Mouse (Mus musculus): ENCODE data around the gene Cfap97d1. TPM values are rescaled to one million over a fixed set of nuclear protein-coding genes. Genes with fewer than 3 reads are reported as not detected.

Cfap97d1 gene
- polyA plus RNA-seq, 1 experiment, result not detected

DNA sequence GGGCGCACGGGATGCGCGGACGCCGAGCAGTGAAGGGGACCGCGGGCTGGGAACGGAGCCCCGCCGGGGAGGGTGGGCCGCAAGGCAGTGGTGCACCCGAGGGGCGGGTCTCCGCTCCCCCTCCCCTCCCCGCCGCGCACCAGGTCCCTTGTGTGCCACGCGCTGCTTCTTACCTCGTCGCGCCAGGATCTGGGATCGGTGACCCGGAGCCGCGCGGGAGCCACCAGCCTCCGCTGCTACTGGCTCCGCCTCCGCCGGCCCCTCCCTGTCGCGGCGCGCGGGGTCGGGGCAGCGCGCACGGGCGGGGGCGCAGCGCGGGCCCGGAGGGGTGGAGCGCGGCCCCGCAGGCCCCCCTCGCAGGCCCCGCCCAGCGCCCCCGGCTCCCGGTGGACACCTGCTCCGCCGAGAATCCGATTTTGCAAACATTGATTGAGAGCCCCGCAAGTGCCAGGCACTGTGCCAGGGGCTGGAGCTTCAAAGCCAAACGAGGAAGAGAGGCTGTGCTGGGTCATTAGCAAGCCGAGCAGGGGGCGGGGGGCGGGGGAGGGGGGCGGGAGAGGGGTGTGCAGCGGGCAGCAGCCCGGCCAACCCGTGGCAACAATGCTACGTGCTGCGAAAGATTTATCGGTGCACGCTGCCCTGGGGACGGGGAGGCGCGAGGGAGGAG, 42.7 kb downstream of the Cfap97d1 start:
- DNase-seq (ENCODE audit: low read depth), result peak; percentile 97
- TF ChIP-seq POLR2A (IDR thresholded peaks at IDR 0.05; ENCODE audit: borderline replicate concordance, extremely low read depth, insufficient read depth, insufficient read length, poor library complexity, severe bottlenecking) (peak; percentile 40; the same call in 1 of the 2 replicates), CTCF (IDR thresholded peaks at IDR 0.05; ENCODE audit: borderline replicate concordance, extremely low read depth, insufficient read depth, insufficient read length) (no peak)

DNA sequence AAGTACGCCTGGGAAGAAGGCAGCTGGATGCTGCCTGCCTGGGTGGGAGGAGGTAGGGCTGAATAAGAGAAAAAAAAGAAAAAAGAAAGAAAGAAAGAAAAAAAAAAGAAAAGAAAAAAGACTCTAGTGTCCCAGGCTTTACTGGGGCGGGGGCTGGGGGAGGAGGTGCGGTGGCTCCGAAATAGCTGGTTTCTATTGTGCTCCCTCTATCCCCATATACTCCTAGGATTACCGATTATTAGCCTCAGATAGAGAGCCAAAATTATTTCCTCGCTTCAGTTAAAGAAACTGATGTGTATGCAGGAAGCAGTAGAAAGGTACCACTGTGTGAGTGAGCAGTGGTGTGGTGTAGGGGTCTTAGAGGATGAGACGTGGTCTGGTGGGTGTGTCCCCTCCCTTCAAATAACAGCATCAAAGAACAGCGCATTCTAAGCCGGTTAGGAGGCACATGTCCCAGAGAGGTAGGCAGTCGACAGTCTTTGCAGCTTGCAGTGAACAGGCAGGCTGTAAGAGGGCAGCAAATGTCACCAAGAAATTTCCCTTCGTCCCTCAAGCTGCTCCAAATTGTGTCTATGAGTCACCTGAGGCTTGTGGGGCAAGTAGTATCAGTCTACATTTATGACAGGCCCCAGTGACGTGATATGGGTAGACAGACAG, 43.4 kb downstream of the Cfap97d1 start:
- TF ChIP-seq CTCF (IDR thresholded peaks at IDR 0.05; ENCODE audit: borderline replicate concordance, extremely low read depth, insufficient read depth, insufficient read length) (0 out of 2 replicates have a peak, but pooled peaks have one; percentile 8), POLR2A (IDR thresholded peaks at IDR 0.05; ENCODE audit: borderline replicate concordance, extremely low read depth, insufficient read depth, insufficient read length, poor library complexity, severe bottlenecking) (no peak; the same call in 1 of the 2 replicates)
- peak; percentile 79 for DNase-seq (ENCODE audit: low read depth)

DNA sequence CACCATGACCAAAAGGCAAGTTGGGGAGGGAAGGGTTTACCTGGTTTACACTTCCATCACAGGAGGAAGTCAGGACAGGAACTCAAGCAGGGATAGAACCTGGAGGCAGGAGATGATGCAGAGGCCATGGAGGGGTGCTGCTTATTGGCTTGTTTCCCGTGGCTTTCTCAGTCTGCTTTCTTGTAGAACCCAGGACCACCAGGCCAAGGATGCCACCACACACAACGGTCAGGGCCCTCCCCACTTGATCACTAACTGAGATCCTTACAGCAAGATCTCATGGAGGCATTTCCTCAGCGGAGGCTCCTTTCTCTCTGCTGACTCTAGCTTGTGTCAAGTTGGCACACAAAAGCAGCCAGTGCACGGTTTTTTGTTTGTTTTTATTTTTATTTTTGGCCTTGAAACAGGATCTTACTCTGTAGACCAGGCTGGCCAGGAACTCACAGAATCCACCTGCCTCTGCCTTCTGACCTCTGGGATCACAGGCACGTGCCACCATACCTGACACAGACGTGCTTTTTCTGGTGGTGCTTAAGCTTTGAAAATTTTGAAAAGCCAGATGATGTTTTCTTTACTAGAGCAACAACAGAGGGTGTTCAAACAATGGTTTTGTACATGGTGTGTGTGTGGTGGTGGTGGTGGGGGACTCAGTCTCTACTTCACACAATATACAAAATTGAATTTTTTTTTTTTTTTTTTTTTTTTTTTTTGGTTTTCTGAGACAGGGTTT, 44.2 kb downstream of the Cfap97d1 start, which contains the start of gene Mpp3:
Mpp3 (minus strand) TSS at position 375 of the 730 bp plus-strand sequence.
- DNase-seq (ENCODE audit: low read depth), result no peak
- no peak for TF ChIP-seq POLR2A (IDR thresholded peaks at IDR 0.05; ENCODE audit: borderline replicate concordance, extremely low read depth, insufficient read depth, insufficient read length, poor library complexity, severe bottlenecking)

DNA sequence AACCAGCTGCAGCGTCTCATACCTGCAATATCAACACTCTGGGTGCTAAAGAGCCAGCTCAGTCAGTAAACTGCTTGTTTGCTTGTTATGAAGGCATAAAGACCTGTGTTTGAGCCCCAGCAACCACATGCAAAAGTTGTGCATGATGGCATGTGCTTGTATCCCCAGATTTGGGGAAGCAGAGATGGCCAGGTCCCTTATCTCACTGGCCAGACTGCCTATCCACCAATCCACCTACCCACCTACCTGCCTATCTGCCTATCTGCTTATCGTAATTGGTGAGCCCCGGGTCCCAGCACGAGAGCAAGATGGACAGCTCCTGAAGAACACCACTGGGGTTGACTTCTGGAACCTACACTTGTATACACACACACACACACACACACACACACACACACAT, 45.2 kb downstream of the Cfap97d1 start:
- no peak for DNase-seq (ENCODE audit: low read depth)
- TF ChIP-seq POLR2A (IDR thresholded peaks at IDR 0.05; ENCODE audit: borderline replicate concordance, extremely low read depth, insufficient read depth, insufficient read length, poor library complexity, severe bottlenecking), result no peak
- no peak for TF ChIP-seq CTCF (IDR thresholded peaks at IDR 0.05; ENCODE audit: borderline replicate concordance, extremely low read depth, insufficient read depth, insufficient read length)

GRCm38 (mm10) chr11:102029966-102030365, 45.9 kb downstream of the Cfap97d1 start:
- no peak for DNase-seq (ENCODE audit: low read depth)

DNA sequence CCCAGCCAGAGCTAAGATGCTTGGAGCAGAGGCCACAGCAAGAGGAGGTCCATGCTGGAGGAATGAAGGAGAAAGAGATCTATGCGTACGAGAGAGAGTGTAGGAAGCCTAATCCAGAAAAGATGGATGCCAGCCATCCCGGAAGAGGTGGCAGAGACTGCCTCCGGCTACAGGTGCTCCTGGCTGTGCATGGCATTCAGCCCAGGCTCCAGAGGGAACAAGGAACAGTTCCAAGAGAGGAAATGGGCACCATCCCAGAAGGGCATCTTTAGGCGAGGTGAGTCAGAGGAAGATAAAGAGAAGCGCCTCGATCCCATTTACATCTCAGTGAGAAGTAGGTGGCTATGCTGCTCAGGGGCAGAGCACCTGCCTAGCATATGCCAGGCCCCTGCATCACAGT, 47.1 kb downstream of the Cfap97d1 start:
- TF ChIP-seq POLR2A (IDR thresholded peaks at IDR 0.05; ENCODE audit: borderline replicate concordance, extremely low read depth, insufficient read depth, insufficient read length, poor library complexity, severe bottlenecking) (no peak), CTCF (IDR thresholded peaks at IDR 0.05; ENCODE audit: borderline replicate concordance, extremely low read depth, insufficient read depth, insufficient read length) (no peak)
- peak; percentile 65 for DNase-seq (ENCODE audit: low read depth)

More at GRCm38 (mm10) chr11:102029966-102030365, 45.9 kb downstream of the Cfap97d1 start:
- TF ChIP-seq CTCF (IDR thresholded peaks at IDR 0.05; ENCODE audit: borderline replicate concordance, extremely low read depth, insufficient read depth, insufficient read length), result peak; percentile 7; the same call in 1 of the 2 replicates
- TF ChIP-seq POLR2A (IDR thresholded peaks at IDR 0.05; ENCODE audit: borderline replicate concordance, extremely low read depth, insufficient read depth, insufficient read length, poor library complexity, severe bottlenecking), result no peak

- DNase-seq (ENCODE audit: low read depth), result no peak
- TF ChIP-seq CTCF (IDR thresholded peaks at IDR 0.05; ENCODE audit: borderline replicate concordance, extremely low read depth, insufficient read depth, insufficient read length), result no peak
Observed at GRCm38 (mm10) chr11:102033055-102033591, 49.0 kb downstream of the Cfap97d1 start.

DNA sequence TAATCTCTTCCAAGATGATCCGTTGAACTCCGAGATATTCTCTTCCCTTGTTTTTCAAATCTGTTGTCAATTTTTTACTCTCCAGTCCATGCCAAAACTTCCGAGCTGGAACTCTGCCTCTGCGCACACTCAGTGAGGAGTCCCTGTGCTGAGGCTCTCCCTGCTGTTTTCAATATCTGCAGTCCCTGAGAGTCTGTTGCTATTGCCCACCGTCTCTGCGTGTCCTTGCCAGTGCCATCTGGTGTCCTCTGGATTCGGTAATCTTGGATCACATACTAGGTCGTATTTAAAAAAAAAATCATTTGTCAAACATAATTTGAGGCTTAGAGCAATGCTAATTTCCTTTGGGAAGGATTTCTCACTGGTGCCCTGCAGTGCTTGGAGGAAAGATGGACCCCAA, 50.8 kb downstream of the Cfap97d1 start:
- DNase-seq (ENCODE audit: low read depth), result peak; percentile 71
- no peak for TF ChIP-seq POLR2A (IDR thresholded peaks at IDR 0.05; ENCODE audit: borderline replicate concordance, extremely low read depth, insufficient read depth, insufficient read length, poor library complexity, severe bottlenecking)
- TF ChIP-seq CTCF (IDR thresholded peaks at IDR 0.05; ENCODE audit: borderline replicate concordance, extremely low read depth, insufficient read depth, insufficient read length), result no peak

DNA sequence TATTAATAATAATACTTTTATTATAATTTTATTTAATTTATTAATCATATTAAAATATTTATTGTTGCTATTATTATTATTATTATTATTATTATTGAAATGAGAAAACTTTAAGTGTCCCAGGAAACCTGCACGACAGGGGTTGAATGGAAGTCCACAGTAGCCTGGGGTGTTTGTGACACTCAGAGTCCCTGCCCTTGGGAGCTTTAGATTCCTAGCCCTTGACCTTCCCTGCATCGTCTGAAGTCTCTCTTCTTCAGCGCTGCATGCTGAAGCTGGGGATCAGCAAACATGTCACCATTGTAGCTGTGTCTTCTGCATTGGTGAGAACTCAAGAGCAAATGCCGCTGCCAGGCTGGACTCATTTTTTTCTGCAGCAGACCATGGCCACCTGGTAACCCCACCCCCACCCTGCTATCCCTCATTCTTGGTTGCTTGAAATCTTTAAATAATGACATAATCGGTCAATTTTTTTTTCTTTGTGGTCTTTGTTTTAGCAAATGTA, 51.4 kb downstream of the Cfap97d1 start:
- TF ChIP-seq POLR2A (IDR thresholded peaks at IDR 0.05; ENCODE audit: borderline replicate concordance, extremely low read depth, insufficient read depth, insufficient read length, poor library complexity, severe bottlenecking) (no peak), CTCF (IDR thresholded peaks at IDR 0.05; ENCODE audit: borderline replicate concordance, extremely low read depth, insufficient read depth, insufficient read length) (no peak)

DNA sequence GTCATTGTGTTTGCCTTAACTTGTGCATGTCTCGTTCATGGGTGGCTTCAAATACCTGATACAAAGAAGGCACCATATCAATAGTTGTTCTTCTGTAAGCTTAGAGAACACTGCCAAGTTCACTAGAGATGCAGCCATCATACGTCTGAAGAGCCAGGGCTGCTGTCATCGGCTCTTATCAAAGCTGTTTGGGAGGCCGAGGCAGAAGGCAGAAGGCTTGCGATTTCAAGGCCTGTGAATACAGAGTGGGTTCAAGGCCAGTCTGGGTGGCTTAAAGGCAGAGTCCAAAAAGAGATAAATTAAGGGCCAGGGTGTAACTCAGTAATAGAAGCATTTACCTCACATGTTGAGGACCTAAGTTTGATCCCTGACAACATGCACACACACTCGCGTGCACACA, 52.3 kb downstream of the Cfap97d1 start:
- TF ChIP-seq CTCF (IDR thresholded peaks at IDR 0.05; ENCODE audit: borderline replicate concordance, extremely low read depth, insufficient read depth, insufficient read length) (no peak), POLR2A (IDR thresholded peaks at IDR 0.05; ENCODE audit: borderline replicate concordance, extremely low read depth, insufficient read depth, insufficient read length, poor library complexity, severe bottlenecking) (no peak)
- DNase-seq (ENCODE audit: low read depth), result no peak

More for the DNA sequence above, 51.4 kb downstream of the Cfap97d1 start:
- DNase-seq (ENCODE audit: low read depth), result no peak

DNA sequence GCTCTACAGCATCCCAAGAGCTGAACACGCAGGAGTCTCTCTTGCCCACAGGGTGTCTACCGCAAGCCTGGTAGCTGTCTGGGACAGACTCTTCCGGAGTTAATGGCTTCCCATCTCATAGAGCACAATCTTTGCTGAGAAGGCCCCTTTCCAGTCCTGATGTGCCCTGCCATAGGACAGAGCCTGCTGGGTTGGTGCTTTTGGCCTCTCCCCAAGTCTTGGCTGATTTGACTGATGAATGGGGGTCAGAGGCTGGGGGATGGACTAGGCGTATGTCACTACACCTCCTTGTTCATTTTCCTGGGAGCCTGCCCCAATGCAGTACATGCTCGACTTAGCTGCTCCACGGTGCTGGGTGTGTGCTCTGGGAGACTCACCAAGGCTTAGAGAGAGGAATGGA, 53.7 kb downstream of the Cfap97d1 start:
- no peak for DNase-seq (ENCODE audit: low read depth)
- TF ChIP-seq POLR2A (IDR thresholded peaks at IDR 0.05; ENCODE audit: borderline replicate concordance, extremely low read depth, insufficient read depth, insufficient read length, poor library complexity, severe bottlenecking), result no peak
- TF ChIP-seq CTCF (IDR thresholded peaks at IDR 0.05; ENCODE audit: borderline replicate concordance, extremely low read depth, insufficient read depth, insufficient read length), result no peak
